Mouse (Mus musculus): Measurements from ENCODE around the gene Setx. TPM values are rescaled to one million over a fixed set of nuclear protein-coding genes. Genes with fewer than 3 reads are reported as not detected.

The Setx gene
- polyA plus RNA-seq, 1 experiment: 49.3 TPM

- Histone ChIP-seq H3K4me3 (ENCODE audit: insufficient read depth, low read length) (no peak overlapping the region), H3K27ac (ENCODE audit: insufficient read depth, low read length) (no peak overlapping the region), H3K4me1 (ENCODE audit: control insufficient read depth, insufficient read depth, low read length) (no peaks in the 10 kb centered on the region)
- no peak for TF ChIP-seq POLR2A (IDR thresholded peaks at IDR 0.05; ENCODE audit: low read depth, low read length)
- TF ChIP-seq CTCF (IDR thresholded peaks at IDR 0.05; ENCODE audit: borderline replicate concordance, insufficient read depth, low read length): no peak
Measured at GRCm38 (mm10) chr2:29135161-29135560, 11.2 kb downstream of the Setx start.

DNA sequence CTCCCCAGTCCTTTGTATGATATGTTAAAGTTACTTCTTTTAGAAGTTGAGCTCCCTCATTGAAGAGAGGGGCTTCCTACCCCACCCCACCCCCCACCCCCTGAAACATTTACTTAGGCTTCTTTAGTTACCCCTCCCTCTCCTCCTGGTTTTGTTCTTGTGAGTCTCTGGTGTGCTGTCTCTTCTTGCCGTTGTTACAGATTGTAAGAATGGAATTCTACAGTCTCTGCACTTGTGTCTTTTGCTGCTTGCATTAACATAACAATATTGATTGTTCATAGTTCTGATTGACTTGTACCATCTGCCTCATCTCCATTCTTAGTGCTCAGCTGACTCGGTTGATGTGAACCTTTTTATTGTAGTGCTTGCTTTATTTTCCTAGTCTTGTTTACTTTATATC lies 28.0 kb downstream of the Setx start:
- Histone ChIP-seq H3K4me1 (ENCODE audit: control insufficient read depth, insufficient read depth, low read length) (no peaks in the 10 kb centered on the region), H3K4me3 (ENCODE audit: insufficient read depth, low read length) (no peak overlapping the region), H3K27ac (ENCODE audit: insufficient read depth, low read length) (no peak overlapping the region)
- TF ChIP-seq POLR2A (IDR thresholded peaks at IDR 0.05; ENCODE audit: low read depth, low read length) (no peak), CTCF (IDR thresholded peaks at IDR 0.05; ENCODE audit: borderline replicate concordance, insufficient read depth, low read length) (no peak)

DNA sequence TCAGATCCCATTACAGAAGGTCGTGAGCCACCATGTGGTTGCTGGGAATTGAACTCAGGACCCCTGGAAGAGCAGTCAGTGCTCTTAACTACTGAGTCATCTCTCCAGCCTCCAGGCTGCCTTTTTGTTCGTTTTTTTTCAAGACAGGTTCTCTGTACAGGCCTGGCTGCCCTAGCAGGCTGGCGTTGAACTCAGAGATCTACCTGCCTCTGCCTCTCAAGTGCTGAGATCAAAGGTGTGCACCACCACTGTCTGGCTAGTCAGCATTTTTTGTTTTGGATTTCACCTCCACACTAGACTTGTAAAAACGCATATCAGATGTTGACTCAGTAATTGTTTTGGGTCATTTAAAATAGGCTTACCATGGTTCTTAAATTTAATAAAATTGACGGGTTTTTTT lies 44.1 kb downstream of the Setx start:
- TF ChIP-seq CTCF (IDR thresholded peaks at IDR 0.05; ENCODE audit: borderline replicate concordance, insufficient read depth, low read length): no peak
- no peak overlapping the region for H3K27ac ChIP-seq (ENCODE audit: insufficient read depth, low read length)
- H3K4me3 ChIP-seq (ENCODE audit: insufficient read depth, low read length): no peak overlapping the region
- no peaks in the 10 kb centered on the region for H3K4me1 ChIP-seq (ENCODE audit: control insufficient read depth, insufficient read depth, low read length)

DNA sequence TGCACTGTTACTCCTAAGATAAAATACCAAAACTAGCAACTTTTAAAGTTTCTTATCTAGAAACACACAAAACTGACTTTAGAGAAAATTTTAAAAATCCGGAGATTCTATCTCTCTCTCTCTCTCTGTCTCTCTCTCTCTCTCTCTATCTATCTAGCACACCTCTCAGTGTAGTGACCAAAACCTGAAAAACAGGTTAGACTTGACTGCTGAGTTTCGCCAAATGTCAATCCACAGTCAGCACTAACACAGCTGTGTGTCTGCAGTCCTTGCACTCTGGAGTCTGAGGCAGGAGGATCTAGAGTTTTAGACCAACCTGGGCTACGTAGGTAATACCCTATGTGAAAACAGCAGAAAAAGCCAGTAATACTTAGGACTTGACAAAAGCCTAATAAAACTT lies 50.9 kb downstream of the Setx start:
- Histone ChIP-seq H3K27ac (ENCODE audit: insufficient read depth, low read length) (no peak overlapping the region), H3K4me1 (ENCODE audit: control insufficient read depth, insufficient read depth, low read length) (no peaks in the 10 kb centered on the region), H3K4me3 (ENCODE audit: insufficient read depth, low read length) (no peak overlapping the region)
- no peak for TF ChIP-seq POLR2A (IDR thresholded peaks at IDR 0.05; ENCODE audit: low read depth, low read length)
- no peak for TF ChIP-seq CTCF (IDR thresholded peaks at IDR 0.05; ENCODE audit: borderline replicate concordance, insufficient read depth, low read length)

- H3K27ac ChIP-seq (ENCODE audit: insufficient read depth, low read length): no peak overlapping the region
- no peaks in the 10 kb centered on the region for H3K4me1 ChIP-seq (ENCODE audit: control insufficient read depth, insufficient read depth, low read length)
- H3K4me3 ChIP-seq (ENCODE audit: insufficient read depth, low read length): no peak overlapping the region
Measured at GRCm38 (mm10) chr2:29179810-29180209, 55.8 kb downstream of the Setx start.

GRCm38 (mm10) chr2:29181111-29181510 lies 57.1 kb downstream of the Setx start:
- TF ChIP-seq POLR2A (IDR thresholded peaks at IDR 0.05; ENCODE audit: low read depth, low read length) (no peak), CTCF (IDR thresholded peaks at IDR 0.05; ENCODE audit: borderline replicate concordance, insufficient read depth, low read length) (no peak)
- no peak overlapping the region for H3K27ac ChIP-seq (ENCODE audit: insufficient read depth, low read length)
- H3K4me1 ChIP-seq (ENCODE audit: control insufficient read depth, insufficient read depth, low read length): no peaks in the 10 kb centered on the region
- H3K4me3 ChIP-seq (ENCODE audit: insufficient read depth, low read length): no peak overlapping the region

More at GRCm38 (mm10) chr2:29179810-29180209, 55.8 kb downstream of the Setx start:
- TF ChIP-seq CTCF (IDR thresholded peaks at IDR 0.05; ENCODE audit: borderline replicate concordance, insufficient read depth, low read length): no peak
- TF ChIP-seq POLR2A (IDR thresholded peaks at IDR 0.05; ENCODE audit: low read depth, low read length): no peak

DNA sequence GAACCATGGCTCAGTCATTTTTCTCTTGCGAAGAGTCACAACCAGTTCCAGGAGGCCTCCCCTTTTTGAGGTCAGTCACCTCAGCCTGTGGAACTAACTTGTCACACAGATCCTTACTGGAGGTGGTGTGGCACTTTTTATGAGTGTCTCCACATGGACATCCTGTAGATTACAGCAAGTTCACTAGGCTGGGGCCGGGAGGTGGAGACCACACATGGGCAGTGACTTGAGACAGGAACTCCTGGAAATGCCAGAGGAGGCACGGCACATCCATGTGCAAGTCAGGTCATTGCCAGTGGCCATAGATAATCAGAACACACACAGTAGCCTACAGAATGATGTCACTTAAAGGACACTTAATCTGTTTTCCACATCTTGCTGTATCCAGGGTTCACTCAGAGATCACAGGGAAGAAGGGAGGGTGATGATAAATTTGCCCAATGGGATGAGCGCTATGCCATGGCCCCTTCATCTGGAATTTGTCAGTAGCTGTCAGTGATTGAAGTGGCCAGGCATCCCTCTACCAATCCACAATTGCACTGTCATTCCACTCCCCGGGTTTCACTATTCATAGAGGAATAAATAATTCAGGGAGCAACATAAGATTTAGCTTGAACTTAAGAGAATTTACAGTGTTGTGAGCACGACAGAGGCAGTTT lies 59.4 kb downstream of the Setx start:
- no peak for TF ChIP-seq CTCF (IDR thresholded peaks at IDR 0.05; ENCODE audit: borderline replicate concordance, insufficient read depth, low read length)
- TF ChIP-seq POLR2A (IDR thresholded peaks at IDR 0.05; ENCODE audit: low read depth, low read length): no peak
- H3K4me1 ChIP-seq (ENCODE audit: control insufficient read depth, insufficient read depth, low read length): no peaks in the 10 kb centered on the region
- H3K4me3 ChIP-seq (ENCODE audit: insufficient read depth, low read length): no peak overlapping the region
- no peak overlapping the region for H3K27ac ChIP-seq (ENCODE audit: insufficient read depth, low read length)

DNA sequence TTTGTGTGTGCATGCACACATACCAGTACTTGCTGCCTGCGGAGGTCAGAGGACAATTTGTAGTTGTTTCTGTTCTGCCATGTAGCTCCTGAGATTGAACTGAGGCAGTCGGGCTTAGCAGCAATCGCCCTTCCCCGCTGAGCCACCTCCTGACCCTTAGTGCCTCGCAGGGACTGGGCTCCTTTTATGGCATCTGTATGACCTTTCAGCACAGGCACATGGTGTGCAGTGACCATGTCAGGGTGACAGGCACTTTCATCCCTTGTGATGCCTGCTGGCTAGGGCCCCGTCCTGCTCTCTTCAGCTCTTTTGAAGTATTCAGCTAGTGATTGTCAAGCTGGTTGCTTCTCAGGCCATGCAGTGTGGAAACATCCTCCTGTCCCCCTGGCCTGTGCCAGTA lies 62.2 kb downstream of the Setx start:
- TF ChIP-seq CTCF (IDR thresholded peaks at IDR 0.05; ENCODE audit: borderline replicate concordance, insufficient read depth, low read length) (no peak), POLR2A (IDR thresholded peaks at IDR 0.05; ENCODE audit: low read depth, low read length) (no peak)
- H3K4me3 ChIP-seq (ENCODE audit: insufficient read depth, low read length): no peak overlapping the region

DNA sequence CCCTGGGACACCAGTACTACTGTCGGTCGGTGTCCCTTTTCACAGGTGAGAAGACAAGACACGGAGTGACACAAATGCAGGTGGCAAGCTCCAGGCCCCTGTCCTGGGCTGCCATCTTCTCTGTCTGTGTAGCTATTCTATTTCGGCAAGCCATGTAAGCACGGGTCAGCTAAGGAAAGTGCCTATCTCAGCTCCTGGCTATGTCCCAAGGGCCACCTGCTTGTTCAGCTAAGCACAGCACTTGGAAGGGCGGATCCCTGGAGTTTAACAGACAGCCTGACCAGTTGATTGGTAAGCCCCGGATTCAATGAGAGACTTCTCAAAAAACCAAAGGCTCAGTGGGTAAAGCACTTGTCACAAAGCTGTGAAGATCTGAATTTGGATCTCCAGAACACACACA lies 66.4 kb downstream of the Setx start:
- H3K4me3 ChIP-seq (ENCODE audit: insufficient read depth, low read length): no peak overlapping the region
- H3K4me1 ChIP-seq (ENCODE audit: control insufficient read depth, insufficient read depth, low read length): no peaks in the 10 kb centered on the region
- TF ChIP-seq CTCF (IDR thresholded peaks at IDR 0.05; ENCODE audit: borderline replicate concordance, insufficient read depth, low read length): no peak
- H3K27ac ChIP-seq (ENCODE audit: insufficient read depth, low read length): no peak overlapping the region

More for the DNA sequence above, 62.2 kb downstream of the Setx start:
- H3K27ac ChIP-seq (ENCODE audit: insufficient read depth, low read length): no peak overlapping the region
- H3K4me1 ChIP-seq (ENCODE audit: control insufficient read depth, insufficient read depth, low read length): no peaks in the 10 kb centered on the region

GRCm38 (mm10) chr2:29191216-29192215 lies 67.5 kb downstream of the Setx start:
- Histone ChIP-seq H3K27ac (ENCODE audit: insufficient read depth, low read length) (no peak overlapping the region), H3K4me3 (ENCODE audit: insufficient read depth, low read length) (no peak overlapping the region), H3K4me1 (ENCODE audit: control insufficient read depth, insufficient read depth, low read length) (no peaks in the 10 kb centered on the region)
- TF ChIP-seq POLR2A (IDR thresholded peaks at IDR 0.05; ENCODE audit: low read depth, low read length) (no peak), CTCF (IDR thresholded peaks at IDR 0.05; ENCODE audit: borderline replicate concordance, insufficient read depth, low read length) (no peak)

Measured in embryonic fibroblast, embryonic 13.5 days (primary cell).